Mouse (Mus musculus): ENCODE results near the gene Ddx11.
"Not testable (repeated sequence)": the region's sequence is repeated elsewhere in the genome, so short reads cannot be mapped to it uniquely, and the experiment has no call there.

The Ddx11 gene

GRCm38 (mm10) chr17:66118991-66119390 lies 4.3 kb upstream of the Ddx11 start:
- DNase-seq, result no peak

GRCm38 (mm10) chr17:66120701-66121100 lies 2.6 kb upstream of the Ddx11 start:
- no peak for DNase-seq

GRCm38 (mm10) chr17:66123816-66124610 lies 693 bp downstream of the Ddx11 start:
- DNase-seq, result peak in 1 of 2 experiments; percentile 14

- DNase-seq, result no peak
Observed at GRCm38 (mm10) chr17:66125211-66125610, 1.9 kb downstream of the Ddx11 start.

- no peak for DNase-seq
Observed at GRCm38 (mm10) chr17:66130371-66130770, 7.1 kb downstream of the Ddx11 start.

GRCm38 (mm10) chr17:66131212-66131611 lies 7.9 kb downstream of the Ddx11 start:
- no peak for DNase-seq

GRCm38 (mm10) chr17:66152706-66153662 lies 29.7 kb downstream of the Ddx11 start:
- DNase-seq, result not testable (repeated sequence)

GRCm38 (mm10) chr17:66153735-66154423 lies 30.6 kb downstream of the Ddx11 start:
- DNase-seq, result not testable (repeated sequence)

GRCm38 (mm10) chr17:66154876-66155275 lies 31.6 kb downstream of the Ddx11 start:
- DNase-seq, result no peak

- no peak for DNase-seq
Observed at GRCm38 (mm10) chr17:66158271-66158670, 35.0 kb downstream of the Ddx11 start.

GRCm38 (mm10) chr17:66167141-66167540 lies 43.8 kb downstream of the Ddx11 start:
- not testable (repeated sequence) for DNase-seq

- DNase-seq, result not testable (repeated sequence)
Observed at GRCm38 (mm10) chr17:66170971-66171370, 47.7 kb downstream of the Ddx11 start.

GRCm38 (mm10) chr17:66190577-66190976 lies 67.3 kb downstream of the Ddx11 start:
- DNase-seq, result no peak

- peak in 1 of 2 experiments; percentile 12 for DNase-seq
Observed at GRCm38 (mm10) chr17:66197041-66197440, 73.7 kb downstream of the Ddx11 start.

Data from kidney, postnatal 25 days (tissue).